Mouse (Mus musculus) neural tube, embryonic 13.5 days (tissue): ENCODE measurements around the gene Eipr1. TPM values are rescaled to one million over a fixed set of nuclear protein-coding genes. Genes with fewer than 3 reads are reported as not detected.

Source experiments
- ATAC-seq: fragments of 200-750 bp; cut with Nextera tagmentation; 2 replicates; pipeline ENCODE4 v1.8.0; 2017; ENCODE audit warnings: low read depth, mild to moderate bottlenecking, moderate TSS enrichment, moderate library complexity
- H3K27ac ChIP-seq: fragments of 300-500 bp; sonication (generic); replicated peaks from 2 replicates; pipeline ENCODE4 v1.5.1; 2015; ENCODE audit warnings: moderate library complexity, mild to moderate bottlenecking, inconsistent platforms
- H3K27me3 ChIP-seq: fragments of 300-500 bp; sonication (generic); 2 replicates; pipeline ENCODE4 v1.6.1; 2015; ENCODE audit warnings: mild to moderate bottlenecking, inconsistent platforms
- H3K36me3 ChIP-seq: fragments of 300-500 bp; sonication (generic); 2 replicates; pipeline ENCODE4 v1.6.1; 2015; ENCODE audit warnings: mild to moderate bottlenecking, inconsistent platforms
- H3K4me1 ChIP-seq: fragments of 300-500 bp; sonication (generic); replicated peaks from 2 replicates; pipeline ENCODE4 v1.6.1; 2015; ENCODE audit warnings: inconsistent platforms
- H3K4me2 ChIP-seq: fragments of 300-500 bp; sonication (generic); 2 replicates; pipeline ENCODE4 v1.6.1; 2015; ENCODE audit warnings: inconsistent platforms, mild to moderate bottlenecking, moderate library complexity
- H3K4me3 ChIP-seq: fragments of 300-500 bp; sonication (generic); 2 replicates; pipeline ENCODE4 v1.5.1; 2015; ENCODE audit warnings: mild to moderate bottlenecking, inconsistent platforms
- H3K9ac ChIP-seq: fragments of 300-500 bp; sonication (generic); 2 replicates; pipeline ENCODE4 v1.6.1; 2015; ENCODE audit warnings: moderate library complexity, mild to moderate bottlenecking, inconsistent platforms
- H3K9me3 ChIP-seq: fragments of 300-500 bp; sonication (generic); 2 replicates; pipeline ENCODE4 v1.6.1; 2016; ENCODE audit warnings: inconsistent platforms
- WGBS: fragments of 180-500 bp; shearing (Covaris S2); methylation state at CpG from one replicate; pipeline ENCODE4 v1.1.7; 2015; 5-methylcytosine and 5-hydroxymethylcytosine counted together
- polyA plus RNA-seq: library from polyadenylated mRNA; unstranded; fragments of >200 nt; fragmentation: Nextera tagmentation; extraction: Ambion mirVana; gene quantifications from 2 replicates; pipeline ENCODE4 v1.2.1, GENCODE M21; 2015

Gene Eipr1
- polyA plus RNA-seq, 1 experiment from 2014 or later = 69.6 TPM

DNA sequence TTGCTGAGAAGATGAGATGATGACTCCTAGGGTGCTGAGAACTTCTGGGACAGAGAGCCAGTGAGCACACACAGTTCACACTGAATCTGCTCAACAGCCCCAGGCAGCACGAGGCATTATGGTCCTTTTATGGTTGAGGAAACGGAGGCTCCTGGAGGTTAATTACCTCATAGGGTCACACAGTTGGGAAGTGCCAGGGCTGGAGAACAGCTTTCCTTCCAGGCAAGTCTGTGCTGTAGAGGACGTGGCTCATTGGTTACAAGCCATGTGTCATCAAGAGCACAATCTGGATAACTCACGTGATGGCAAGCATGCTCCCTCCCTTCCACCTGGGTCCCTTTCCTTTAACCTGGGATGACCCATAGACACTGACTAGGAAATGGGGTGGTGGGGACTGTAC, 148.1 kb downstream of the Eipr1 start:
- WGBS = 28% methylated on average over 4 of the region's 4 CpGs
- 0 out of 2 replicates have a peak, but pooled peaks cover 3% of the 10 kb centered on the region for H3K36me3 ChIP-seq
- H3K9ac ChIP-seq = no peak overlapping the region
- H3K9me3 ChIP-seq = no peaks in the 10 kb centered on the region
- 0 out of 2 replicates have a peak overlapping the region, but pooled peaks have one; percentile 23 for H3K27ac ChIP-seq
- ATAC-seq = no peak
- peaks cover 19% of the 10 kb centered on the region for H3K4me1 ChIP-seq
- no peak overlapping the region for H3K4me3 ChIP-seq
- no peak overlapping the region for H3K4me2 ChIP-seq
- H3K27me3 ChIP-seq = no peaks in the 10 kb centered on the region

DNA sequence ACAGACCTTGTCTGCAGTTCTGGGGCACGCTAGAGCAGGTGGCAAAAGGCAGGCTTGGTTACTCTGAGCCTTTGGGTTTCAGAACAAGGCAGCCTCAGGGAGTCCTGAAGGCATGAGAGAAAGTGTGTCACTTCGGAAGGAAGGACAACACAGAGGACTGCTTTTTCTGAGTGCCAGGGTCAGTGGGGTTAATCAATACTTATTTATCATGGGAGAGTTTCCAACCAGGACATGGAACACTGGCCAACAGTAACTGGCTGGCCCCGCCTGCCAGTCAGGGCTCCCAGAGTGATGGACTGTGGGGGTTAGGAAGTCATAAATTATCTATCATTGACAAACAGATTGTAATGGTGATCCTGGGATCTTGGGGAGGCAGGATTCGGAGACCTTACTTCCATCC, 148.7 kb downstream of the Eipr1 start:
- Histone ChIP-seq H3K9me3 (no peaks in the 10 kb centered on the region), H3K36me3 (0 out of 2 replicates have a peak, but pooled peaks cover 3% of the 10 kb centered on the region), H3K27ac (no peak overlapping the region), H3K27me3 (no peaks in the 10 kb centered on the region), H3K4me3 (no peak overlapping the region), H3K4me2 (no peak overlapping the region), H3K4me1 (peaks cover 19% of the 10 kb centered on the region), H3K9ac (no peak overlapping the region)
- ATAC-seq = no peak
- 75% methylated on average over 4 of the region's 4 CpGs for WGBS

DNA sequence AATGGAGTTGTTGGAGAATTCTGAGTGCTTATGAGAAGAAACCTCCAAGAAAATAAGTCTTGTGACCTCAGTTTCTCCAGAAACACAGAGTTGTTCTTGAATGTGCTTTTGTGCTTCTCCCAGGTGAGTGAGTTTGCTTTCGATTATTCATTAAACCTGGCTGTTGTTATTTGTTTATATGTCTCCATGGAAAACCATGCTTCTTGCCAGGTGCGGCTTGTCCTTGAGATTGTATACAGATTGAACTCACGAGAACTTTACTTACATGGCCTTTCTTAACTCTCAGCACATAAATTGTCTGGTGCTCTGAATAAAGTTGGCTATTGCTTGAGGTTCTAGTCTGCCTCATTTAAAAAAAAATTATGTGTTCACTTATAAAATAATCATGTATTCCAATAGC, 150.5 kb downstream of the Eipr1 start:
- 89% methylated on average over 3 of the region's 3 CpGs for WGBS

DNA sequence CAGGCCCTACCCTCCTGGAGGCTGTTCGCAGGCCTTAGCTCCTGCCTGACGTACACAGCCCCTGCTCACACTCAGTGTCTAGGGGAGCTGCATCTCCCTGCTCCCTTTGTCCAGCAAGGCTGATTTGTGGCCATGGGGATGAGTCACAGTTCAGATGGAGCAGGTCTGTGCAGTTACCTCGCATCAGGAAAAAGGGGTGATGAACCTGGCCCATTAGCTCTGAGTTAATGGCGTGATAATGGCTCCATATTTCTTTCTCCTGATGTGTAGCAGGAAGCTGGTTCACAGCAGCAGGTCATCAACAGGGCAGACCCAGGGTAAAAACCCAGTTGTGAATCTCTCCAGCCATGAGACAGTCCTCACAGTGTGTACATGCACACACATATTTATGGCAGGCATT, 151.5 kb downstream of the Eipr1 start:
- Histone ChIP-seq H3K27ac (peak overlapping the region; percentile 75), H3K9me3 (no peaks in the 10 kb centered on the region), H3K9ac (no peak overlapping the region), H3K4me2 (no peak overlapping the region), H3K4me3 (no peak overlapping the region), H3K36me3 (0 out of 2 replicates have a peak, but pooled peaks cover 3% of the 10 kb centered on the region), H3K27me3 (no peaks in the 10 kb centered on the region), H3K4me1 (peaks cover 35% of the 10 kb centered on the region)
- WGBS = 33% methylated on average over 4 of the region's 4 CpGs
- ATAC-seq = peak; percentile 13; the same call in 1 of the 2 replicates

More for the DNA sequence above, 150.5 kb downstream of the Eipr1 start:
- Histone ChIP-seq H3K27ac (peak overlapping the region; percentile 75; the same call in 1 of the 2 replicates), H3K9ac (no peak overlapping the region), H3K4me3 (no peak overlapping the region), H3K4me1 (peaks cover 25% of the 10 kb centered on the region), H3K4me2 (no peak overlapping the region), H3K9me3 (no peaks in the 10 kb centered on the region), H3K27me3 (no peaks in the 10 kb centered on the region), H3K36me3 (0 out of 2 replicates have a peak, but pooled peaks cover 3% of the 10 kb centered on the region)
- no peak for ATAC-seq

DNA sequence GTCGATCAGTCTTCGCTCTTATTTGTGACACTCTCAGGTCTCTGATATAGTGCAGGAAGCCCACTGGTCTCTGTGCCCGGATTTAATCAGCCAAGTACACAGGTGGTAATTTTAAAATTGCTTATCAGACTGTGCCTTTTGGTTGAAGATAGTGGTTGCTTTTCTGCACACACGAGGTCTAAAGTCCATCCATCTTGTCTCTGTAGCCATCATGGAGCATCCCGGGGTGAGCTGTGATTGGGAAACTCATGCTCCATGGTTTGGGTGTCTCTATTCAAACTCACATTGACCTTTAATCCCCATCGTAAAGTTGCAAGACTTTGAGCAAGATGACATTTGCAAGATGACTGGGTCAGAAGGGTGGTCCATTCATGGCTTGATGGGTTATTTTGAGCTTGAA, 153.9 kb downstream of the Eipr1 start:
- ATAC-seq = no peak

DNA sequence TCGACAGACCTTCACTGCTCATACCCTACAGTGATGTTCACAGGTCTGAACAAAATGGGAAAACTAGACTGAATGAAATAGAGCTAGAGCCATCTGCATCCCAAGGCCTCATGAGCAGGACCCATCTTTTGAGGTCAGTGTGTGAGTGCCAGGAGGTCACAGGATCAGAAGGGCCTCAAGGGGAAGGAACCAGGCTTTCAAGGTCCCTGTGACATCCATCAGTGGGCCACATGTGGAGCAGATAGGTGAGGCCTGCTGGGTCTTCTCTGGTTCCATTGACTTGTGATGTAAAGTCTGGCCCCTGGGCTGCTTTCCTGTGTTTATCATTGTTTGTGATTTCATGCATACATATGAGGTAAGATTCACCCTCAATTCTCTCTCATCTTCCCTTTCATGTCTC, 154.4 kb downstream of the Eipr1 start:
- no peaks in the 10 kb centered on the region for H3K27me3 ChIP-seq
- no peak for ATAC-seq
- no peaks in the 10 kb centered on the region for H3K9me3 ChIP-seq
- H3K4me3 ChIP-seq = no peak overlapping the region
- H3K4me2 ChIP-seq = no peak overlapping the region
- H3K4me1 ChIP-seq = peaks cover 53% of the 10 kb centered on the region
- H3K9ac ChIP-seq = no peak overlapping the region
- WGBS = 100% methylated on average over 1 of the region's 1 CpGs
- no peaks in the 10 kb centered on the region for H3K36me3 ChIP-seq
- peak overlapping the region; percentile 88 for H3K27ac ChIP-seq

More for the DNA sequence above, 153.9 kb downstream of the Eipr1 start:
- H3K4me2 ChIP-seq = no peak overlapping the region
- no peak overlapping the region for H3K27ac ChIP-seq
- H3K36me3 ChIP-seq = 0 out of 2 replicates have a peak, but pooled peaks cover 3% of the 10 kb centered on the region
- WGBS = 85% methylated on average over 6 of the region's 6 CpGs
- peaks cover 48% of the 10 kb centered on the region for H3K4me1 ChIP-seq
- H3K9me3 ChIP-seq = no peaks in the 10 kb centered on the region
- H3K27me3 ChIP-seq = no peaks in the 10 kb centered on the region
- H3K4me3 ChIP-seq = no peak overlapping the region
- H3K9ac ChIP-seq = no peak overlapping the region

DNA sequence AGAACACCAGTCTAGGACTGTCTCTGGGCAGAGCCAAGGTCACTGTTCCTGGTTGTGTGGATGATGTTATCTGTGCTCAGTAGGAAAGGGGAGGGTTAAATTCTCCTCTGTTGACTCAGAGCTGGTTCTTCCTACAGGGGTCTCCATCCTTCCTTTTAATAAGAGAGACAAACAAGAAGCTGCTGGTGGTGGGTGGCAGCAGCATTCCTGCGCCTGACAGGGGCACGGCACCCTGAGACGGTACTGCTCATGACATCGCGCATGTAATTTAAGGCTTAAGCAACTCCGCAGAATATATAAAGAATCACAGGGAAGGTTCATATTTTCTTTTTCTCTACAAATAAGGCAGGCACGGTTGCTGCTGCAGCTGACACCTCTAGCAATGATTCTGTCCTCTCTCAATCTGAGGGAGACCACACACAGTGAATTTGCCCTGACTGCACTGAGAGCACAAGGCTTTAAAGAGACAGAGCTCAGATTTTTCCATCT, 155.2 kb downstream of the Eipr1 start:
- peak overlapping the region; percentile 88 for H3K27ac ChIP-seq
- H3K4me2 ChIP-seq = peak overlapping the region; percentile 41; the same call in 1 of the 2 replicates
- H3K4me1 ChIP-seq = peaks cover 56% of the 10 kb centered on the region
- no peaks in the 10 kb centered on the region for H3K9me3 ChIP-seq
- no peaks in the 10 kb centered on the region for H3K27me3 ChIP-seq
- peak; percentile 48 for ATAC-seq
- peak overlapping the region; percentile 52 for H3K9ac ChIP-seq
- H3K36me3 ChIP-seq = no peaks in the 10 kb centered on the region
- 10% methylated on average over 7 of the region's 7 CpGs for WGBS
- H3K4me3 ChIP-seq = no peak overlapping the region

DNA sequence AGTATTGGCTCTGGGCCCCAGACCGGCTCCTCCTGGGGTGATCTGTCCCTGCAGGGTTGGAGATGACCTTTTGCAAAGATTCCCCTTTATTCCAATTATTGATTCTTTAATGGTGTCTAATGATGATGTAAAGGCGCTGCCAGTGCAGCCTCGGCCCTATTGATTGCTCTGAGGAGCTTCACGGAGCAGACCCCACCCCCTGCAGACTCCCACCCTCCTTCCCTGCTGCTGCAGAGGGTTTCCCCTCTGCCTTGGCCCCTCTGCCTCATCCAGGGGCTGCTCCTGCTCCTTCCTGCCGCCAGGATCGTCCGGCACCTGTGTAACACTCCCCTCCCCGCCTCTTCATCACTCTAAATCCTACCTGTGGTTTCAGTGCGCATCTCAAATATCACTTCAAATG, 156.2 kb downstream of the Eipr1 start:
- Histone ChIP-seq H3K9ac (0 out of 2 replicates have a peak overlapping the region, but pooled peaks have one; percentile 31), H3K4me1 (peaks cover 65% of the 10 kb centered on the region), H3K4me2 (no peak overlapping the region), H3K9me3 (no peaks in the 10 kb centered on the region), H3K27ac (peak overlapping the region; percentile 88), H3K27me3 (no peaks in the 10 kb centered on the region), H3K4me3 (no peak overlapping the region), H3K36me3 (no peaks in the 10 kb centered on the region)
- WGBS = 21% methylated on average over 9 of the region's 9 CpGs
- ATAC-seq = no peak

DNA sequence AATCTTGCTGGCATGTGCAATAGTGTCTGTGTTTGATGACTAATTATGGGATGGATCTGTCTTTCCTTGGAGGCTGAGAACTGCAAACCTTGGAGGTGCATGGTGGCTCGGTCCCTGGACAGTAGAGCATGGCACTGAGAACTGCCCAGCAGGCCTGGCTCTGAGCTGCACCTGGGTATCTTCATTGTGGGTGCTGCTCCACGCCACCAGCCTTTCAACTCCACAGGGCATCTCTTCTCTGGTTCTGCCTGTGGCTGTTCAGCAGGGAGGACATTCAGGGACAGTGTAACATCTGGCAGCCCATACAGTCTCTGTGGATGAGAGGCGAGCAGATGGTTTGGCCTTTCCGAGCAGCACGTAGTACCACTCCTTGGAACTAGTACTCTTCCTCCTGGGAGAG, 158.2 kb downstream of the Eipr1 start:
- ATAC-seq = no peak
- Histone ChIP-seq H3K36me3 (no peaks in the 10 kb centered on the region), H3K4me1 (peaks cover 61% of the 10 kb centered on the region), H3K9ac (no peak overlapping the region), H3K4me3 (no peak overlapping the region), H3K27ac (peak overlapping the region; percentile 65; the same call in 1 of the 2 replicates), H3K9me3 (no peaks in the 10 kb centered on the region), H3K27me3 (no peaks in the 10 kb centered on the region), H3K4me2 (no peak overlapping the region)
- 53% methylated on average over 5 of the region's 5 CpGs for WGBS

DNA sequence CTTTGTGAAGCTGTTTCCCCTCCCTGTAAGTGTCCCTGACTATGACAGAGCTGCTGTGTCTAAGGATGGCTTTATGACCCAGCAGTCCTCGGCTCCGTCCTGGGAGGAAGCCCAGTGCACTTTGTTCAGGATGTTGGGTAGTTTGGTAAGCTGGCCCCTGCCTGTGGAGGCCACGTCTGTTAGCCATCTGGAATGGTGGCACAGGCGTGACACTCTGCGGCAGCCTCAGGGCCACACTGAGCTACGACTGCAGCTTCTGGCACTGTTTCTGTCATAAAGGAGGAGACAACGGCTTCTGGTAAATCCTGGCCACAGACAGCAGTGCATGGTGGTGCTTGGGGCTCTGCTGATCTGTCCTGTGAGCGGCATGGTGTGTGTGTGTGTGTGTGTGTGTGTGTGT, 159.0 kb downstream of the Eipr1 start:
- Histone ChIP-seq H3K27ac (peak overlapping the region; percentile 65), H3K9ac (no peak overlapping the region), H3K36me3 (no peaks in the 10 kb centered on the region), H3K4me2 (no peak overlapping the region), H3K4me3 (no peak overlapping the region), H3K27me3 (no peaks in the 10 kb centered on the region), H3K9me3 (no peaks in the 10 kb centered on the region), H3K4me1 (peaks cover 61% of the 10 kb centered on the region)
- ATAC-seq = no peak
- WGBS = 30% methylated on average over 8 of the region's 8 CpGs

DNA sequence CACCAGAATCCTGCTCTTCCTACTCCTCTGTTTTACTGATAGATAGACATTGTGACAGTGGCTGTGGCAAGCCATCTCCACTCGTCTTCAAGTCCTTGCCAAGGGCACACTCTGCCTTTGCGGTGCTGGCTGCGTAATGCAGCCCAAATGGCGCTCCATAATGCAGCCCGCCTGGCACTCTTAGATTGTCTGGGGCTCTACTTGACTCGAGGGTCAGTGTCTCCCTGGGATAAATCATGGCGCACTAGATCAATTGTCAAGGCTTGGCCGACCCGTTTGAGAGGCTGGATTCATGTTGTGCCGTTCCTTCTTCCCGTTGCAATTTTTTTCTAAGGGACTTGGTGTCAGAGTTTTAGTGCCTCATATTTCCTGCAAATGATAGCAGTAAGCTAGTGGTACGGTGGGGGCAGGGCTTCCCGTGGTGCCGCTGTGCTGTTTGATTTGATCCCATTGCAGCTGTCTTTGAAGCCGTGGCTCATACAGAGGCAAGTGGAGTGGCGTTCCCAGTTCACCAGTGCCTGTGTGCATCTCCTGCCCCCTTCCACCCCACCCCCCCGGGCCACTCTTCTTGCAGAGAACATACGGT, 160.8 kb downstream of the Eipr1 start:
- Histone ChIP-seq H3K9me3 (no peaks in the 10 kb centered on the region), H3K4me3 (no peak overlapping the region), H3K4me2 (no peak overlapping the region), H3K36me3 (no peaks in the 10 kb centered on the region), H3K4me1 (peaks cover 45% of the 10 kb centered on the region), H3K27me3 (no peaks in the 10 kb centered on the region), H3K9ac (0 out of 2 replicates have a peak overlapping the region, but pooled peaks have one; percentile 12), H3K27ac (peak overlapping the region; percentile 85)
- 39% methylated on average over 18 of the region's 18 CpGs for WGBS
- ATAC-seq = peak; percentile 58; the same call in 1 of the 2 replicates

DNA sequence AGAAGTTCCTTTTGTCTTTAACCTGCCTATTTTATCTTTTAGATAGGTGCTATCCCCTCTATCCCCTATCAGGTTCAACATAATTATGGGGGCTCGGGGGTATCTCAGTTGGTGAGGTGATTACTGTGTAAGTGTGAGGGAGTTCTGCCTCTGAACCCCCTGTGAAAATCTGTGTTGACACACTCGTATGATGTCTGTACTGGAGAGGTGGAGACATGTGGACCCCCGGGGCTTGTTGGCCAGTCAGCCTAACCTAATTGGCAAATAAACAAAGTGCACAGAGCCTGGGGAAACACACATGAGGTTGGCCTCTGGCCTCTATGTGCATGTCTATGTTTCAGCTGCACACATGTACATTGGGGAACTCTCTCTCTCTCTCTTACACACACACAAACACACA, 161.5 kb downstream of the Eipr1 start:
- Histone ChIP-seq H3K36me3 (no peaks in the 10 kb centered on the region), H3K4me3 (no peak overlapping the region), H3K9ac (no peak overlapping the region), H3K4me1 (peaks cover 38% of the 10 kb centered on the region), H3K9me3 (no peaks in the 10 kb centered on the region), H3K27ac (peak overlapping the region; percentile 85), H3K27me3 (no peaks in the 10 kb centered on the region), H3K4me2 (no peak overlapping the region)
- WGBS = 55% methylated on average over 3 of the region's 3 CpGs
- no peak for ATAC-seq
